Mouse (Mus musculus): ENCODE results near the gene Ahnak2.

Gene Ahnak2

GRCm38 (mm10) chr12:112795466-112796104 is 6.9 kb downstream of the Ahnak2 start:
- DNase-seq: peak; percentile 50

- DNase-seq: no peak
Observed at GRCm38 (mm10) chr12:112794998-112795397, 7.5 kb downstream of the Ahnak2 start.

GRCm38 (mm10) chr12:112794356-112794816 is 8.1 kb downstream of the Ahnak2 start:
- no peak for DNase-seq

- DNase-seq: peak; percentile 80
Observed at GRCm38 (mm10) chr12:112793601-112794355, 8.7 kb downstream of the Ahnak2 start.

- no peak for DNase-seq
Observed at GRCm38 (mm10) chr12:112791026-112791425, 11.4 kb downstream of the Ahnak2 start.

GRCm38 (mm10) chr12:112774481-112774880 is 28.0 kb downstream of the Ahnak2 start:
- no peak for DNase-seq

- no peak for DNase-seq
Observed at GRCm38 (mm10) chr12:112774026-112774425, 28.4 kb downstream of the Ahnak2 start.

GRCm38 (mm10) chr12:112773366-112773765 is 29.1 kb downstream of the Ahnak2 start:
- no peak for DNase-seq

- no peak for DNase-seq
Observed at GRCm38 (mm10) chr12:112772306-112772705, 30.2 kb downstream of the Ahnak2 start.

GRCm38 (mm10) chr12:112770396-112770795 is 32.1 kb downstream of the Ahnak2 start:
- no peak for DNase-seq

- no peak for DNase-seq
Observed at GRCm38 (mm10) chr12:112769751-112770150, 32.7 kb downstream of the Ahnak2 start.

- no peak for DNase-seq
Observed at GRCm38 (mm10) chr12:112769031-112769430, 33.4 kb downstream of the Ahnak2 start.

- no peak for DNase-seq
Observed at GRCm38 (mm10) chr12:112768166-112768565, 34.3 kb downstream of the Ahnak2 start.

GRCm38 (mm10) chr12:112767036-112767890 is 35.2 kb downstream of the Ahnak2 start:
- no peak for DNase-seq

GRCm38 (mm10) chr12:112766586-112766985 is 35.9 kb downstream of the Ahnak2 start:
- no peak for DNase-seq

- DNase-seq: no peak
Observed at GRCm38 (mm10) chr12:112764991-112765390, 37.5 kb downstream of the Ahnak2 start.

- no peak for DNase-seq
Observed at GRCm38 (mm10) chr12:112764141-112764540, 38.3 kb downstream of the Ahnak2 start.

- no peak for DNase-seq
Observed at GRCm38 (mm10) chr12:112763176-112763575, 39.3 kb downstream of the Ahnak2 start.

- no peak for DNase-seq
Observed at GRCm38 (mm10) chr12:112762018-112762417, 40.4 kb downstream of the Ahnak2 start.

GRCm38 (mm10) chr12:112761411-112761810 is 41.0 kb downstream of the Ahnak2 start:
- no peak for DNase-seq

GRCm38 (mm10) chr12:112760154-112760926 is 42.1 kb downstream of the Ahnak2 start, which contains the start of gene Pld4:
Pld4 (plus strand) TSS chr12:112760655.
- no peak for DNase-seq

- DNase-seq: no peak
Observed at GRCm38 (mm10) chr12:112759471-112759870, 43.0 kb downstream of the Ahnak2 start.

Measured in lung, postnatal 10 days (tissue).